Mouse (Mus musculus) urinary bladder, postnatal 36 days (tissue): ENCODE data around the gene Ptf1a.

Source experiments
- DNase-seq, 2 experiments: peaks; one replicate each; pipeline ENCODE4 v3.0.0; 2022; ENCODE audit warnings: low spot score in 2 of 2, mixed read lengths in 1 of 2

Gene Ptf1a

DNA sequence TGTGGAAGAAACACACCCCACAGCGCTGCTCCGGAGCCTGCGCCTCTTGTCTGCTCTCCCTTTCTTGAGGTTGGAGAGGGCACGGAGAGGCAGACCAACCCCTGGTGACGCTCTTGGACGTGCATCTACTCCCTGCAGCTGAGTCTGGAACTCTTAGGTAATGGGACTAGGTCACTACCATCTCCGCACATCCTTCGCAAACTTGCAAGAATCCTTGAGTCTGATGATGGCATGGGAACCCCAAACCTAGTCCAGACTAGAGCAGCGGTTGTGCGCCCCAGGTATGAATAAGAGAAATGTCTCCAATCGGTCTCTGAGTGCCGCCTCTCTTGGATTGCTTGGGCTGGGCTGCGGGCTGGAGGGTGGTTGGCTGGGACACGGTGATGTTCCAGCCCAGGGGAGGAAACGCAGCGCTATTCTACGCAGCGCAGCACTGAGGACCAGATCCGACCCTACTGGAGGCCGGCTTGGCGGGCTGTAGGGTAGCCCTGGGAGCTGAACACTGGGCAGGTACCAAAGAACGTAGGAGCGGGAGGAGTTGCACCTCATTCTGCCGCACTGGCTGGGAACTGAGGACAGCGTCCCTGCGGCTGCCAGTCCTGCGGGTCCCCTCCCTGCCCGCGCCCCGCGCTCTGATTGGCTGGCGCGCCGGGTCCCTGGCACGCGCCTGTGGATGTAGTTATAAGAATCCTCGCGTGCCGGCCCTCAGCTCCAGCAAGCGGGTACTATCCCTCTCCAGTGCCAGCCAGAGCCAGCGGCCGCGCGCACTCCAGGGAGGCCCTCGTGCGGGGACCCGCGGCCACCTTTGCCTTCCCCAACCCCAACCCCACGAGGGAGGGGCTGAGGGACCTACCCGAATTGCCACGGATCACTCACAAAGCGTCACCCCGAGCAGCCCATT lies at the start of gene Ptf1a:
Ptf1a (plus strand) TSS at position 733 of the 901 bp plus-strand sequence.
- no peak for DNase-seq

DNA sequence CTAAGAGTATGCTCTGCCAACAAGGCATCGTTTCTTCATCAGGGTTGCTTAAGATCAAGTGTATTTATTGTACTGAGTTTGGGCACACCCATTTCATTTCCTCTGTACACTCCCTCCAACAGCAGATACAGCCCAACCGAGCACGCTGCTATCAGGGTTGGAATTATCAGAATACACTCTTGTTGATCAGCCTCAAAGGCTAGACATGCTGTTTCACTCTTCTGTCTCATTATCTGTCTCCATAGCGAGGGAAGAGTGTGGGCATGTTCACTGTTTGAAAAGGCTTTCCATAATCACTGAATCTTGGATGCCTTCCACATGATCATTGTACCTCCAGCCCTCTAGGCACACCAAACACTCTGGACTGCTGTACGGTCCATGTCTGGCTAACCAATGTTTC lies 40.1 kb upstream of the Ptf1a start:
- DNase-seq = no peak

DNA sequence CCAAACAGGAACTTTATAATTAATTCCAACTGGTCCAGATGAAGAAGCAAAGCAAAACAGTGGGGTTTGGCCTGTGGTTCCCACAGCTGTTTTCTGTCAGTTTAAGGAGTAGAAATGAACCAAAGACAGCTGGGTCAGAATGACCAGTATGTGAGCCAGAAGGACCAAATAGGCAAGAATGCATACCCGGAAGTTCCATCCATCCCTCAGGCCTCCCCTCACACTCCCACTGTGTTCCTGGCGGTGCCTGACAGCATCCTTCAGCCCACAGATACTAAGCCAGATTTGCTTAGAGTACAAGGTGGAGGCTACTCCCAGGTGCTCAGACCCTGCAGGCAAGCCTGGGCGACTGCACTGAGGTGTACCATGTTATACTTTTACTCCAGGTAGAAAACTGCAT lies 38.9 kb upstream of the Ptf1a start:
- peak in 1 of 2 experiments; percentile 9 for DNase-seq

DNA sequence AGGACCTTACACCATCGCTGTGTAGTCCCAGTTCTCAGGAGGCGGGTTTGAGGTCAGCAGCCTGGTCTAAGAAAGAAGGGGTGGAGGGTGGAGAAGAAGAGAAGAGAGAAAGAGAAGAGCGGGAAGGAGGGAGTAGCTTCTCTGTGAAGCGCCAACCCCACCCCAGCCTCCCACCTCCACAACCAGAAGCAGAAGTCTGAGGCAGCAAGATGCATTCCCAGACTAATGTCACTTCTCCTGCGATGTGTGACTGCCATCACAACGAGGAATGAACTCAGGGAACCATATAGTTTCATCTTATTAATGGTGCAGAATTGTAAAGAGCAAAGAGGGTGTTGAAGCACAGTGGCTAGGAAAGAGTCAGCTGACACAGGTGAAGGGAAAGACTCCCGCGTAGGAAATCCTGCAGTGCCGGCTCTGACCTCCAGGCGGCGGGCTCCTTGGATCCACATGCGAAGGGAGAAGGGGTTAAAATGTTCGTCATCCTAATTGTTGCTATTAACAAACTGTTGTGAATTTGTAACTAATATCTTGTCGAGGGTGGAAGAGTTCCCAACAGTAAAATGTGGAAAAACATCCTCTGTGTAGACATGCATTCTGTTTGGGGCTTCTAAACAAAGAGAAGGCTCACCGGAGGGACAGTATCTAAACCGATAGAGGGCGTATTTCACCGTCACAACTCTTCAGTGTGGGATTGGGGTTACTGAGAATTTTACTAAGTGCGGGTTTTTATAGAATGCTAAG lies 31.1 kb upstream of the Ptf1a start:
- peak; percentile 27 to 43 for DNase-seq

DNA sequence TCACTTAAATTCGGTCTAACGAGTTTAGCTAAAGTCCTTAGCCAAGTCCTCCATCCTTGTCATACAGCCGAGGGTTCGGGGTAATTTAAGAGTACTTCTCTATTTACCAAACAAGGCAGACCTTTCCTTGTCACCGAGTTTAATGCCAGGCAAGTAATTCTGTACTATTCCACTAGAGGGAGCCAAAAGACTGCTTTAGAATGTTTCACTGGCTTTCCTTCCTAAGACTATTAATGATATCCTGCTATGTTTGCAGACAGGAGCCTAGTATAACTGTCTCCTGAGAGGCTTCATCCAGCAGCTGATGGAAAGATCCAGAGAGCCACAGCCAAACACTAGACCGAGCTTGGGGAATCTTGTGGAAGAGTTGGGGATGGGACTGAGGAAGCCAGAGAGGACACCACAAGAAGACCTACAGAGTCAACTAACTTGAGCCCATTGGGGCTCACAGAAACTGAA lies 30.4 kb upstream of the Ptf1a start:
- DNase-seq = peak in 1 of 2 experiments; percentile 26

GRCm38 (mm10) chr2:19416066-19416465 lies 29.4 kb upstream of the Ptf1a start:
- DNase-seq = no peak

DNA sequence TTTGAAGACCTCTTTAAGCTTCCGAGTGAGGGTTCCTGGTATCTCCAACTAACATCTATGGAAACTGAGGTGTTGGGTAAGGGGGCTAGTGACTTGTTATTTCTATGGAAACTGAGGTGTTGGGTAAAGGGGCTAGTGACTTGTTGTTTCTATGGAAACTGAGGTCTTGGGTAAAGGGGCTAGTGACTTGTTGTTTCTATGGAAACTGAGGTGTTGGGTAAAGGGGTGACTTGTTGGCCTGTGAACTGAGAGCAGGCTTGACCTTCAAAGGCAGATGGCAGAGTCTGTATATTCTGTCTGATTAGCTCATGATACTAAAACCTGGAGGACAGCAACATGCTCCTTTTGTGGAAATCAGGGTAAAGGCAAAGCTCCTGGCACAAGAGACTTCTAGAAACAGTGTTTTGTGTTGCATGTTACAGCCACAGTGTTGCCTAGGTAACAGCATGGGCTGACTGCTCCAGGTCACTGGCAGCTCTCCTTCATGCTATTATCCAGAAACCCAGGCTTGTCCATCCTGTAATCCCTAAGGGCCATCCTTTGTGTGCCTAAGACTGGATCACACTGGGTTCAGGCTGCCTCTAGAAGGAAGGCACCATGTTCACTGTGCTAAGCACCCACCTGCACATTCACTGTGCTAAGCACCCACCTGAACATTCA lies 25.6 kb upstream of the Ptf1a start:
- no peak for DNase-seq

GRCm38 (mm10) chr2:19422226-19422625 lies 23.2 kb upstream of the Ptf1a start:
- no peak for DNase-seq

DNA sequence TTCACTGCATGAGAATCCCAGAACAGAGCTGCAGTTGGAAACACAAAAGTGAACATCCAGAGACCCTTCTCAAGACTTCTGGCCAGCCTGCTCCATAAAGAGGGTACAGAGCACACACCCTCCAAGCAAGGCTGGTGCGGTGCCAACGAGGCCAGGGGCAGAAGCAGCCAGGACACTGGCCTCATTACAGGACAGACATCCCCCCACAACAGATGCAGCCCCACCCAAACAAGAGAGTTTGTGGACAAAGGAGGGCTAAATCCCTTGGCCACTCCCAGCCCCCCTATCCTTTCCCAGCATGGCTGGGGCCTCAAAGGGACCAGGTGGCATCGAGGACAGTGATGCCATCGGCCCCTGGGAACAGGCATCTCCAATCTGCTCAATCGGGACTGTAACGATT lies 22.4 kb upstream of the Ptf1a start:
- no peak for DNase-seq

- DNase-seq = peak; percentile 24 to 27
These were observed 16.4 kb upstream of the Ptf1a start for GRCm38 (mm10) chr2:19429031-19429430.

DNA sequence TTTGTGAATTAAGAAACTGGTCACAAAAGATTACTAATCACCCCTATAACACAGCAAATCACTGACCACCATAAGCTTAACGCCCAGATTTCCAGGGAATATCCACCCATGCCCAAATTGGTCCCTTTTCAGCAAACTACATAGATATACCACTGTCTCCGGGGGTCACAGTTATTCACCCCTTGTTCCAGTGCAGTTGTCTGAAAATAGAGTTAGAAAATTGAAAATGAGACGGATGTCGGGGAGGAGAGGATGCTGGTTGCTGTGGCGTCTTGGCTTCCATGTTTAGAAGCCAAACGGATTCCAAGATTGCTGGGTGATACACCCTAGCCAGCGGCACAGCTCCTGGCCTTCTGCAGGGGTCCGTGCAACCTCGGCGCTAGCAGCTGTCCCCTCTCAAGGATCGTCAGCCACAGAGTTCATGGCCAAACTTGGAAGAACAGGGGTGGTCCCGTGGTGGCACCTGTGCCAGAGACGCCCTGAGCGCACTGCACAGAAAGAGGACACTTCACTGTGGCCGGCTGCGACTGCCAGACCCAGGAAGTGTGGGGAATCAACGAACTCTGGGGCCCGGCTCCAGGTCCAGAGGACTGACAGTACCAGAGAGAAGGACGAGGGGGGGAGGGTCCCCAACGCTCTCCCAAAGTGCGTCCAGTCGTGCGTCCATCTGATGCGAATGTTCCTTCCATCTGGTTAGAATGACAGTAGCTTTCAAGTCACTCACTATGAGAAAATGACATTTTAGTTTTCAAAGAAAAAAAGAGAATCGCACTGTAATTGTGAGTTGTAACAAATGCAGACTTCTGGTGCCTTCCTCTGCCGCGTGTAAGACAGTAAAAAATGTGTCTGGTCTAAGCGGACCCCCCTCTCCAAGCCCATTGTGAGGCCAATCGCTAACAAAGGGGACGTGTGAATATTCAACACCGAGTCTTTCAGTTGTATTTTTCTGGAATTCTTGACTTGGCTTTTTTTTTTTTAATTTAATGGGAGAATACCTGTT lies 15.5 kb upstream of the Ptf1a start:
- DNase-seq = no peak

- DNase-seq = no peak
These were observed 14.7 kb upstream of the Ptf1a start for GRCm38 (mm10) chr2:19430746-19431145.

DNA sequence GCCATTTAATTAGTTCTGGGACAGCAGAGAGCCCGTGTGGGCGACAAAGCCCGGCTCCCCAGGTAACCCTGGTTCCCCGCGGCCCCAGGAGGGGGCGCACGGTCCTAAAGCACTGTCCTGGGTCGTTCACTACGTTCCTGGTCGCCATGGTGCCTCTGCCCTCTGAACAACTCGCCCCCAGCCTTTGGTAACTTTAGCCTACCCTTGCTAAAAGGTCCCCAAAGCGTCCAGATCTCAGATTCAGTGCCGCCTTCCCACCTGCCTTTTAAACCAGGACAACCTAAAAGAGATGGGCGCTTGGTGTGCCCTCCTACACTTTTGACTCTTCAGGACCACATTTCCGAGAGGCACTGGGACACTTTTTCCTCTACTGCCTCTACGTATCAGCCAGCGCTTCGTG lies 14.3 kb upstream of the Ptf1a start:
- no peak for DNase-seq

DNA sequence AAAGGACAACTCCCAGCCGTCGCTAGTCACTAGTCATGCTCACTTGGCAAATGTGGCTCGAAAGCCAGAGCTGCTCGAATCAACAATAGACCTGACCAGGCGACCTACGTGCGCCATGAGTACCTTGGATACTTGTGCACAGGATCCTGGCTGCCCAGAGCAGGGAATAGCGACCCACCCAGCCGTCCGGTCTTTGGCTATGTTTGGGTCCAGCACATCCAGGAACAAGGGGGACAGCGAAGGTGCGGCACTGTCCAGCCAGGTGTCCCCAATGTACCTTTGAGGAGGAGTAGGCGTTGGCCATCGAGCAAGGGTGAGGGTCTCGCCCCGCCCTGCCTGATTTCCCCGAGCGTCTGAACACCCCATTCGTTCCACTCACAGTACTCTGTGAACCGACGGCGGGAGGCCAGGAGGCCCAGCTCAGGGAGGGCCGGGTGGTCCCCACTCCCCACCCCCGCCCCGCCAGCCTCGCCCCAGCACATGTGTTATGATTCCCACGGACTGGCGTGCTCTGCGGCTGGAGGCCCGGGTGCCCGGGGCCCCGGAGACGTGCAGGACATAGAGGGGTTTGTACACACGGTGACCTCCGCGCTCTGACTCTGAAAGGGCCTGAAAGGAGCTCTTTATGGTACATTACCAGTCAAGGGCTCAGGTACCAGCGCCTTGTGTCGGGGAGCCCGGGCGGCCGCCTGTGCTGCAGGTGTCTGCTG lies 13.7 kb upstream of the Ptf1a start:
- no peak for DNase-seq

DNA sequence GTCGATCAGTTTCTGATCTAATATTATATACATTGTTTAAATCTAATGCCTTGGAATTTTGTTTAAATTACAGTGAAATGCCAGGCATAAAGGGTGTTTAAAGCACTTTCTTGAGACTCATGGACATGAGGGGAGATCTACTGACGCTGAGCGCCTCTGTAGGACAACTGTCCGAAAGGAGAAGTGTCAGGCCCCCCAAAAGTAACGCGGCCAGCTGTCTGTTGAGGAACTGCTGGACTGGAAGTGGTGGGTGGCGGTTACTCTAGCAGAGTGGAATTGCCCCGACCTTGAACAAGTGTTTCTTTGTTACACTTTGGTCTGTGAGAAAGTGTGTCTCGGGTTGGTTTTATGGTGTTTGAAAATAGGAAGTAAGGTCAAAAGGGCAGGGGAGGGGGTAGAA lies 1.1 kb upstream of the Ptf1a start:
- no peak for DNase-seq

DNA sequence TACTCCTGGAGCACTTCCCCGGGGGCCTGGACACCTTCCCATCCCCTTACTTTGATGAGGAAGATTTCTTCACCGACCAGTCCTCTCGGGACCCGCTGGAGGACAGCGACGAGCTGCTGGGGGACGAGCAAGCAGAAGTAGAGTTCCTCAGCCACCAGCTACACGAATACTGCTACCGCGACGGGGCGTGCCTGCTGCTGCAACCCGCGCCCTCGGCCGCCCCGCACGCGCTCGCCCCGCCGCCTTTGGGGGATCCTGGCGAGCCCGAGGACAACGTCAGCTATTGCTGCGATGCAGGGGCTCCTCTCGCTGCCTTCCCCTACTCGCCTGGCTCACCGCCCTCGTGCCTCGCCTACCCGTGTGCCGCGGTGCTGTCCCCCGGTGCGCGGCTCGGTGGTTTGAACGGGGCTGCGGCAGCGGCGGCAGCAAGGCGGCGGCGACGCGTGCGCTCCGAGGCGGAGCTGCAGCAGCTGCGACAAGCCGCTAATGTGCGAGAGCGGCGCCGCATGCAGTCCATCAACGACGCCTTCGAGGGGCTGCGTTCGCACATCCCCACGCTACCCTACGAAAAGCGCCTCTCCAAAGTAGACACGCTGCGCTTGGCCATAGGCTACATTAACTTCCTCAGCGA lies 523 bp downstream of the Ptf1a start:
- no peak for DNase-seq

- no peak for DNase-seq
These were observed 1.3 kb downstream of the Ptf1a start for GRCm38 (mm10) chr2:19446746-19447145.

DNA sequence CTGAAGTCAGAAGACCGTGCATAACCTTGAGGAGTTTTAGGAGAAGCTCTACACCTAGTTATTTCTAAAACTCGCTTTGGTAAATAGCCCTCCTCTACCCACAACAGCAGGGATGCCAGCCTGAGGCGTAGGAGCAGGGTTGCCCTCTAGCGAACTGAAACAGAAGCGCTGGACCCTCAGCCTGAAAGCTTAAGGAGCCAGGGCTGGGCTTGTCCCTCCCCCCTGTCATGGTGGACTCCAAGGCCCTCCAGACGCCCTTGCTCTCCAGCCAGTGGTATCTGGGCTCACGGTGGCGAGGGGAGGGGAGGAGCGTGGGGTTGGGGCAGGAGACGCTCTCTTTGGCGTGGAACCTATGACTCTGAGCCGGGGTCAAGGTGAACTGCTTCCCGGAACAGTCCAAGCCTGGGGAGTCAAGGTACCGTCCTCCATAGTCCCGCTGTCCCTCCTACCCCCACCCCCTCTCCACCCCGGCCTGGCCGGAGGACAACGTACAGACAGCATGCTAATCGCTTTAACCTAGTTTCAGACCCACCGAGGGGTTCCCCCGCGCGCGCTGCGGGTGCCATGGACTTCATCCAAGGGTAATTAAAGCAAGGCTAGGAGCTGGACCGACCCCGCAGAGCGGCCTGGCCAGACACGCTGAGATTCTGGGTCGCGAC lies 2.7 kb downstream of the Ptf1a start:
- no peak for DNase-seq

- DNase-seq = no peak
These were observed 3.8 kb downstream of the Ptf1a start for GRCm38 (mm10) chr2:19449308-19449707.
